Mouse (Mus musculus): Measurements from ENCODE around the gene Ccdc34. TPM values are rescaled to one million over a fixed set of nuclear protein-coding genes. Genes with fewer than 3 reads are reported as not detected.

Ccdc34 gene
- total RNA-seq, 2 experiments from 2014 or later: 49.1 to 76.9 TPM

- ATAC-seq (replicated peaks; ENCODE audit: low FRiP score, low TSS enrichment, poor library complexity, severe bottlenecking): no peak
Observed at GRCm38 (mm10) chr2:110167694-110168093, 150.1 kb downstream of the Ccdc34 start.

DNA sequence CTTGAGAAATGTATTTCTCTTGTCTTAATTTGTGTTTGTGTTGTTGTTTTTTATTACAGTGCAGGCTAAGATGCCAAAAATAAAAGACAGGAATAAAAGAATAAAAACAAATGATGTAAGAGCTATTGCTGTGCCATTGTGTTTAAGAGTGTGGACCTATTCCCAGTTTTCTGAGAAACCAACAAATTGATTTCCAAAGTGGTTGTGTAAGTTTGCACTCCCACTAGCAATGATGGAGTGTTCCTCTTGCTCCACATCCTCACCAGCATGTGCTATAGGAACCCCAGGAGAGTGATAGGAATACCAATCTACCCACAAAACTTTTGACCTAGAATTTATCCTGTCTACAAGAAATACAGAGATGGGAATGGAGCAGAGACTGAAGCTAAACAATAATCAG is 150.7 kb downstream of the Ccdc34 start:
- no peak for ATAC-seq (replicated peaks; ENCODE audit: low FRiP score, low TSS enrichment, poor library complexity, severe bottlenecking)

GRCm38 (mm10) chr2:110172456-110172855 is 154.8 kb downstream of the Ccdc34 start:
- no peak for ATAC-seq (replicated peaks; ENCODE audit: low FRiP score, low TSS enrichment, poor library complexity, severe bottlenecking)

GRCm38 (mm10) chr2:110173818-110174247 is 156.2 kb downstream of the Ccdc34 start:
- no peak for ATAC-seq (replicated peaks; ENCODE audit: low FRiP score, low TSS enrichment, poor library complexity, severe bottlenecking)

GRCm38 (mm10) chr2:110176761-110177400 is 159.3 kb downstream of the Ccdc34 start:
- no peak for ATAC-seq (replicated peaks; ENCODE audit: low FRiP score, low TSS enrichment, poor library complexity, severe bottlenecking)

- no peak for ATAC-seq (replicated peaks; ENCODE audit: low FRiP score, low TSS enrichment, poor library complexity, severe bottlenecking)
Observed at GRCm38 (mm10) chr2:110177406-110177805, 159.8 kb downstream of the Ccdc34 start.

GRCm38 (mm10) chr2:110177879-110178278 is 160.3 kb downstream of the Ccdc34 start:
- ATAC-seq (replicated peaks; ENCODE audit: low FRiP score, low TSS enrichment, poor library complexity, severe bottlenecking): no peak

DNA sequence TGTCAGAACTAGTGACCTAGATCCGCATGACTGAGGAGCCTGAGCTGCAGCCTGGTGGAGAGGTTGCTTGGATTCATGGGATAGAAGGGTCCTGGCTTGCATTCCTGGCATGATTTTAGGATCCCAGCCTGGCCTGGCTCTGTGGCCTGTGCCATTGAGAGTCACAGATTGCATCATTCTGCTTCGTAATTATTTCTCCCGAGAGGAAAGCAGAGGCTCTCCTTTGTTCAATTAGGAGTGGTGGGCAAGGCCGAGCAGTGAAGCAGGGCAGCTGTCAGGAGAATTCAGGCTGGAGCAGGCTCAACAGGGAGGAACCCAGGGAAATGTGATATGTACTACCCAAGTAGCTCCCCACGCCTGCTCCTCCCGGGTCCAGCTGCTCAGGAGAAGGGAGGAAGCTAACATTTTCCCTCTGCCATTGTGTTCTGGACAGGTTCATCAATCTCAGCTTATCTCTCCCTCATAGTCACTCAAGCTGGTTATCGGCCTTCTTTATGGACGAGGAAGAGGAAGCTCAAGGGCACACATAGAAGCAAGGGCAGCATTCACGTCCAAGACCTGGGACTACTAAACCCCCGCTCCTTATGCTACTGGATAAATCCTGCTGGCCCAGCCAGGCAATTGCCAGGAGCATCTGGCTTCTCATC is 162.2 kb downstream of the Ccdc34 start:
- no peak for ATAC-seq (replicated peaks; ENCODE audit: low FRiP score, low TSS enrichment, poor library complexity, severe bottlenecking)

DNA sequence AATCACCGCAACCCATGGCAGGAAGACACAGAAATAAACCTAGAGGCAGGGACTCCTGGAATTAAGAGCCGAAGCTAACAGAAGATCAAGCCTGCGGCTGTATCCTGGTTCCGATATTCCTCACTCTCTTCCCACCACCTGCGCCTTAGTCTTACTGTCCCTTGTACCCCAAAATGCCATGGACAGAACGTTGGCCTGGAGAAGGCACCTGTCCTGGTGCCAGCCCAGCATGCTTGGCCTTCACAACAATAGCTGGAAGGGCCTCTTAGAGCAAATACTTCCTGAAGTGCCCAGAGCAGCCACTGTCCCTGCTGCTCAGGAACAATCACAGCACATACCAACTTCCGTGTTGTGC is 162.7 kb downstream of the Ccdc34 start:
- no peak for ATAC-seq (replicated peaks; ENCODE audit: low FRiP score, low TSS enrichment, poor library complexity, severe bottlenecking)

GRCm38 (mm10) chr2:110181666-110182065 is 164.0 kb downstream of the Ccdc34 start:
- ATAC-seq (replicated peaks; ENCODE audit: low FRiP score, low TSS enrichment, poor library complexity, severe bottlenecking): no peak

GRCm38 (mm10) chr2:110182248-110182647 is 164.6 kb downstream of the Ccdc34 start:
- ATAC-seq (replicated peaks; ENCODE audit: low FRiP score, low TSS enrichment, poor library complexity, severe bottlenecking): no peak

GRCm38 (mm10) chr2:110182795-110183486 is 165.3 kb downstream of the Ccdc34 start:
- no peak for ATAC-seq (replicated peaks; ENCODE audit: low FRiP score, low TSS enrichment, poor library complexity, severe bottlenecking)

GRCm38 (mm10) chr2:110184071-110184470 is 166.5 kb downstream of the Ccdc34 start:
- ATAC-seq (replicated peaks; ENCODE audit: low FRiP score, low TSS enrichment, poor library complexity, severe bottlenecking): no peak

DNA sequence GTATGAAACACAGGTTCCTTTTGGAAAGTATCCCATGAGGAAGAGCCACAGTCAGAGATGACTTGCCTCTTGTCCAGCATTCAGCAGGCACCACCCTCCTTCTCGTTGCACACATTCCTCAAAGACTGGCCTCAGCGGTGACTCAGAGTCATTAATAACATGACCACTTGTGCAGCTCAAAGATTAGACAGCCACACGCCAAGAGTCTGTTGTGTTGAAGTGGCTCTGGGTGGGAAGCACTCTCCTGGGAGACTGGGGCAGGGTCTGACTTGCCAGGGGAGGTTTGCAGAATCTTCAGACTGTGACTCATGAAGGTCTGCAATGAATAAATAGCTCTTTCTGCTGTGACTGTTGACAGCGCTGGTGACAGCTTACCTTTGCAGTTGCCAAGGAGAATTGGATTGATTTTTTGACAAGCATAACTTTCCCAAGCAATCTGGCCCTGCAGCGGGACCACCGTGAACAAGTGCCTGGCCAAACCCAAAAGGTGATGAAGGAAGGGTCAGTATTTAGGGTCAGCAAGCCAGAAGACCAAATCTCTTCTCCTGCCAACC is 168.9 kb downstream of the Ccdc34 start:
- no peak for ATAC-seq (replicated peaks; ENCODE audit: low FRiP score, low TSS enrichment, poor library complexity, severe bottlenecking)

- no peak for ATAC-seq (replicated peaks; ENCODE audit: low FRiP score, low TSS enrichment, poor library complexity, severe bottlenecking)
Observed at GRCm38 (mm10) chr2:110188696-110189397, 171.2 kb downstream of the Ccdc34 start.

DNA sequence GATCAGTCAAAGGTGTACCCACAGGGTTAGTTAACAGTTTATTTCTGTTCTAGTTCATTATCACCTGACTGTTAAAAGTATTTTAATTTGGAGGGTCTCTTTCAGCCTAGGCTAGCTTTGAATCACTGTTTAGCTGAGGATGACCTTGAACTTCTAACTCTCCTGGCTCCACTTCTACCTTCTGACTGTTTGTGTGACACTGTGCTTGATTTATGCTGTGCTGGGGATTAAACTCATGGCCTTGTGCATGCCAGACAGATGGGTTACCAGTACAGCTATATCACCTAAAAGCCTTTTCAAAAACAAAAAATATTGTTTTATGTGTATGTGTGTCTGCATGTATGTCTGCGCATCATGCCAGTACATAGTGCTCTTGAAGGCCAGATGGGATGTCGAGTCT is 172.8 kb downstream of the Ccdc34 start:
- ATAC-seq (replicated peaks; ENCODE audit: low FRiP score, low TSS enrichment, poor library complexity, severe bottlenecking): no peak

DNA sequence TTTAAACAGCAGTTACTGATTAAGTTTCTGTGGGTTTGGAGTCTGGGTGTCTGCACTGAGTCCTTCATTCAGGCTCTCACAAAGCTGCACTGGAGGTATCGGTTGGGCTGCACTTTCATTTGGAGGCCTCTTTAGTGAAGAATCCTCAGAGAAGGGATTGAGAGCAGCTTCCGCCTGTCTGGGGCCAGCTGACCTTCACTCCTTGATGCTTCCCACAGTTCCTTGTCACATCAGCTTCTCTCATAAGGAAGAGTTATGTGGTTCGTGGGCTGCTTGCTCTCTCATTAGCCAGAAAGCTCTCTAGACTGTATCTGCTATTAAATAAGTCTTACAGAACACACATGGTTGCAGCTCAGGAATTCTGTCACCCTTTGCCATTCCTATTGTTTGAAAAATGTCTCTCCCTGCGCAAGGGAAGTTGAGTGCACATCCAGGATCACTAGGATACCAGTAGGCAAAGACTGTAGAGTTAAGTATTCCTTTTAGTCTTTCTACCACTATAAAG is 173.6 kb downstream of the Ccdc34 start:
- ATAC-seq (replicated peaks; ENCODE audit: low FRiP score, low TSS enrichment, poor library complexity, severe bottlenecking): no peak

DNA sequence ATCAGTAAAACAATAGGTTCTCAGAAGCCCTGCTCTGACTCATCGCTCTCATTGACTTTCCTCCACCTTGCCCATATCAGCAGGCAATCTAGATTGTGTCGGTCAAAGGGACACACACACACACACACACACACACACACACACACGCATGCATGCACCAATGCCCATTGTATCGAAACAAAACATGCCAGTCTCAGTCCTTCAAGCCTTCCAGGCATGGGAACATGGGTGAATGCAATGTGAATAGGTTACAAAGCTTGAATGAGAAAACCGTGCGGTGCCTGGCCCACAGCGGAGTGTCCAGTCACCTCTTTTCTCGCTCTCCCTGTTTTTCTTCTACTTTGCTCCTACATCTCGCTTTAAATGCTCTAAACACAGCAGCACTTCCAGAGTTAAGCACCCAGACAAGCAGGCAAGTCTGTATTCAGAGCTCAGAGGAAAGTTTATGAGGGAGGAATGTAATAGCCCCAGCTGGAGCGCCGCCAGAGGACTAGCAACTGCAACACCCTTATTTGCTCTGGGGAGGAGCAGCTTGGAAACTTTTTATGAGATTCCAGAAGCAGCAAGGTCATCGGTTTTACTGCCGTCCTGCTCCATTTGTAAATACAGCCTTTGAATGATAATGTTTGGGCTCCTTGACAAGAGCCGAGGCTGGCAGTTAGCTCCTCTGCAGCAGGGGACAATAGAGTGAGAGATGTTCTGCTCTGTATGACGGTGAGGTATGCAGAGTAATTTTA is 174.5 kb downstream of the Ccdc34 start:
- ATAC-seq (replicated peaks; ENCODE audit: low FRiP score, low TSS enrichment, poor library complexity, severe bottlenecking): no peak

- ATAC-seq (replicated peaks; ENCODE audit: low FRiP score, low TSS enrichment, poor library complexity, severe bottlenecking): no peak
Observed at GRCm38 (mm10) chr2:110192702-110193312, 175.2 kb downstream of the Ccdc34 start.
